Mouse (Mus musculus) lung, postnatal 0 days (tissue): ENCODE measurements around the gene Sirt5. TPM values are rescaled to one million over a fixed set of nuclear protein-coding genes. Genes with fewer than 3 reads are reported as not detected.

Experiments used
- ATAC-seq: fragments of 200-750 bp; cut with Nextera tagmentation; 2 replicates; pipeline ENCODE4 v1.8.0; 2017; ENCODE audit warnings: moderate library complexity
- DNase-seq: peaks from one replicate; pipeline ENCODE4 v3.0.0-alpha.2; 2016; ENCODE audit warnings: low spot score
- H3K27ac ChIP-seq: fragments of 300-500 bp; sonication (generic); 2 replicates; pipeline ENCODE4 v1.5.1; 2014; ENCODE audit warnings: antibody characterized with exemption, mild to moderate bottlenecking, low read length, mixed read lengths
- H3K27me3 ChIP-seq: fragments of 300-500 bp; sonication (generic); replicated peaks from 2 replicates; pipeline ENCODE4 v1.6.1; 2014; ENCODE audit warnings: low read length, mixed read lengths; ENCODE audit not compliant: insufficient read depth
- H3K36me3 ChIP-seq: fragments of 300-500 bp; sonication (generic); 2 replicates; pipeline ENCODE4 v1.6.1; 2014; ENCODE audit warnings: low read length, mixed read lengths; ENCODE audit not compliant: insufficient read depth
- H3K4me1 ChIP-seq: fragments of 300-500 bp; sonication (generic); 2 replicates; pipeline ENCODE4 v1.6.1; 2014; ENCODE audit warnings: antibody characterized with exemption, low read depth, low read length, mixed read lengths; ENCODE audit not compliant: insufficient read depth
- H3K4me2 ChIP-seq: fragments of 300-500 bp; sonication (generic); replicated peaks from 2 replicates; pipeline ENCODE4 v1.6.1; 2014; ENCODE audit warnings: low read depth, mild to moderate bottlenecking, low read length, moderate library complexity, mixed read lengths
- H3K4me3 ChIP-seq: fragments of 300-500 bp; sonication (generic); 2 replicates; pipeline ENCODE4 v1.5.1; 2014; ENCODE audit warnings: low read depth, low read length
- H3K9ac ChIP-seq: fragments of 300-500 bp; sonication (generic); replicated peaks from 2 replicates; pipeline ENCODE4 v1.6.1; 2014; ENCODE audit warnings: low read depth, mild to moderate bottlenecking
- H3K9me3 ChIP-seq: fragments of 300-500 bp; sonication (generic); 2 replicates; pipeline ENCODE4 v1.6.1; 2016; ENCODE audit warnings: low read length, mixed read lengths
- CTCF ChIP-seq: IDR thresholded peaks from 2 replicates; pipeline ENCODE4 v1.5.1; 2016; ENCODE audit warnings: antibody characterized with exemption, mild to moderate bottlenecking
- EP300 ChIP-seq: IDR thresholded peaks from 2 replicates; pipeline ENCODE4 v1.6.1; 2016; ENCODE audit warnings: antibody characterized with exemption, mild to moderate bottlenecking, control low read depth
- WGBS: fragments of 180-500 bp; shearing (Covaris S2); extraction: QIAGEN DNeasy Blood & Tissue Kit; methylation state at CpG from one replicate; pipeline ENCODE4 v1.1.7; 2014; 5-methylcytosine and 5-hydroxymethylcytosine counted together
- polyA plus RNA-seq: library from polyadenylated mRNA; unstranded; fragments of >200 nt; fragmentation: Nextera tagmentation; extraction: Ambion mirVana; gene quantifications from 2 replicates; pipeline ENCODE4 v1.2.1, GENCODE M21; 2015

Gene Sirt5
- polyA plus RNA-seq, 1 experiment from 2014 or later: 11.9 TPM

GRCm38 (mm10) chr13:43415249-43415648 lies 50.0 kb downstream of the Sirt5 start:
- Histone ChIP-seq H3K27ac (no peak overlapping the region), H3K36me3 (peaks cover 37% of the 10 kb centered on the region), H3K4me3 (no peak overlapping the region), H3K27me3 (no peaks in the 10 kb centered on the region), H3K9me3 (no peaks in the 10 kb centered on the region), H3K9ac (no peak overlapping the region), H3K4me2 (no peak overlapping the region), H3K4me1 (no peaks in the 10 kb centered on the region)
- TF ChIP-seq EP300: no peak
- no peak for TF ChIP-seq CTCF
- WGBS: 74% methylated on average over 1 of the region's 1 CpGs
- ATAC-seq (no peak), DNase-seq (no peak)

GRCm38 (mm10) chr13:43428436-43428835 lies 63.1 kb downstream of the Sirt5 start:
- no peak for ATAC-seq
- H3K4me2 ChIP-seq: no peak overlapping the region
- no peaks in the 10 kb centered on the region for H3K27me3 ChIP-seq
- no peaks in the 10 kb centered on the region for H3K9me3 ChIP-seq
- no peak for DNase-seq
- H3K27ac ChIP-seq: no peak overlapping the region
- no peaks in the 10 kb centered on the region for H3K4me1 ChIP-seq
- 74% methylated on average over 4 of the region's 4 CpGs for WGBS
- no peak overlapping the region for H3K9ac ChIP-seq
- TF ChIP-seq CTCF (no peak), EP300 (no peak)
- H3K4me3 ChIP-seq: no peak overlapping the region
- peaks cover 8% of the 10 kb centered on the region; the same call in 1 of the 2 replicates for H3K36me3 ChIP-seq

GRCm38 (mm10) chr13:43433395-43433794 lies 68.1 kb downstream of the Sirt5 start:
- no peaks in the 10 kb centered on the region for H3K9me3 ChIP-seq
- H3K9ac ChIP-seq: no peak overlapping the region
- DNase-seq: no peak
- H3K27ac ChIP-seq: no peak overlapping the region
- peaks cover 2% of the 10 kb centered on the region; the same call in 1 of the 2 replicates for H3K36me3 ChIP-seq
- no peak for ATAC-seq
- H3K4me2 ChIP-seq: no peak overlapping the region
- WGBS: 79% methylated on average over 2 of the region's 2 CpGs
- H3K4me1 ChIP-seq: no peaks in the 10 kb centered on the region
- H3K27me3 ChIP-seq: no peaks in the 10 kb centered on the region
- H3K4me3 ChIP-seq: no peak overlapping the region
- TF ChIP-seq EP300 (no peak), CTCF (no peak)

- Histone ChIP-seq H3K4me1 (no peaks in the 10 kb centered on the region), H3K9me3 (no peaks in the 10 kb centered on the region), H3K4me3 (no peak overlapping the region), H3K27ac (no peak overlapping the region), H3K4me2 (no peak overlapping the region), H3K36me3 (no peaks in the 10 kb centered on the region), H3K27me3 (no peaks in the 10 kb centered on the region), H3K9ac (no peak overlapping the region)
- TF ChIP-seq EP300 (no peak), CTCF (no peak)
- 84% methylated on average over 1 of the region's 1 CpGs for WGBS
- ATAC-seq (no peak), DNase-seq (no peak)
Observed at GRCm38 (mm10) chr13:43440376-43440775, 75.1 kb downstream of the Sirt5 start.

- H3K36me3 ChIP-seq: no peaks in the 10 kb centered on the region
- no peaks in the 10 kb centered on the region for H3K9me3 ChIP-seq
- no peak overlapping the region for H3K4me3 ChIP-seq
- ATAC-seq (no peak), DNase-seq (no peak)
- H3K27me3 ChIP-seq: no peaks in the 10 kb centered on the region
- H3K9ac ChIP-seq: no peak overlapping the region
- no peak overlapping the region for H3K27ac ChIP-seq
- 81% methylated on average over 1 of the region's 1 CpGs for WGBS
- TF ChIP-seq CTCF (no peak), EP300 (no peak)
- H3K4me1 ChIP-seq: peaks cover 4% of the 10 kb centered on the region; the same call in 1 of the 2 replicates
- H3K4me2 ChIP-seq: no peak overlapping the region
Observed at GRCm38 (mm10) chr13:43442551-43442950, 77.3 kb downstream of the Sirt5 start.

- Histone ChIP-seq H3K9me3 (no peaks in the 10 kb centered on the region), H3K9ac (no peak overlapping the region), H3K36me3 (no peaks in the 10 kb centered on the region), H3K4me2 (no peak overlapping the region), H3K27ac (no peak overlapping the region), H3K27me3 (no peaks in the 10 kb centered on the region), H3K4me3 (no peak overlapping the region), H3K4me1 (peaks cover 4% of the 10 kb centered on the region; the same call in 1 of the 2 replicates)
- DNase-seq: no peak
- 95% methylated on average over 4 of the region's 4 CpGs for WGBS
- TF ChIP-seq EP300 (no peak), CTCF (no peak)
- no peak for ATAC-seq
Observed at GRCm38 (mm10) chr13:43443706-43444105, 78.4 kb downstream of the Sirt5 start.

GRCm38 (mm10) chr13:43444717-43445116 lies 79.4 kb downstream of the Sirt5 start:
- Histone ChIP-seq H3K9ac (no peak overlapping the region), H3K36me3 (no peaks in the 10 kb centered on the region), H3K27me3 (no peaks in the 10 kb centered on the region), H3K27ac (no peak overlapping the region), H3K4me2 (no peak overlapping the region), H3K4me1 (peaks cover 4% of the 10 kb centered on the region; the same call in 1 of the 2 replicates), H3K9me3 (no peaks in the 10 kb centered on the region), H3K4me3 (no peak overlapping the region)
- ATAC-seq (no peak), DNase-seq (no peak)
- 90% methylated on average over 3 of the region's 3 CpGs for WGBS
- TF ChIP-seq CTCF (no peak), EP300 (no peak)

Other genes starting within 250 kb of the Sirt5 start
- gene Tbc1d7, start 194.0 kb upstream of the Sirt5 start, polyA plus RNA-seq: 25.4 and 27.5 TPM in 2 replicates
- 1.6 and 2.0 TPM in 2 replicates for gene Gfod1, start 61.3 kb upstream of the Sirt5 start, polyA plus RNA-seq
- gene Nol7, start 32.9 kb downstream of the Sirt5 start, polyA plus RNA-seq: 95.7 and 98.8 TPM in 2 replicates
- gene Ranbp9, start 115.8 kb downstream of the Sirt5 start, polyA plus RNA-seq: 12.4 and 14.2 TPM in 2 replicates
- gene Mcur1, start 194.7 kb downstream of the Sirt5 start, polyA plus RNA-seq: 20.0 and 21.0 TPM in 2 replicates